Mouse (Mus musculus) hindbrain, embryonic 14.5 days (tissue): ENCODE data around the gene Clasp2. TPM values are rescaled to one million over a fixed set of nuclear protein-coding genes. Genes with fewer than 3 reads are reported as not detected.

Experiments used
- ATAC-seq: fragments of 200-750 bp; cut with Nextera tagmentation; 2 replicates; pipeline ENCODE4 v1.8.0; 2017; ENCODE audit warnings: moderate number of reproducible peaks, mild to moderate bottlenecking, moderate TSS enrichment, moderate library complexity; ENCODE audit not compliant: low FRiP score
- DNase-seq: peaks from one replicate; pipeline ENCODE4 v3.0.0-alpha.2; 2015; ENCODE audit warnings: low spot score
- H3K27ac ChIP-seq: fragments of 300-500 bp; sonication (generic); 2 replicates; pipeline ENCODE4 v1.5.1; 2014; ENCODE audit warnings: mild to moderate bottlenecking, moderate library complexity
- H3K27me3 ChIP-seq: fragments of 300-500 bp; sonication (generic); 2 replicates; pipeline ENCODE4 v1.6.1; 2014; ENCODE audit warnings: mild to moderate bottlenecking, low read length, mixed read lengths; ENCODE audit not compliant: control insufficient read depth, insufficient read depth
- H3K36me3 ChIP-seq: fragments of 300-500 bp; sonication (generic); replicated peaks from 2 replicates; pipeline ENCODE4 v1.6.1; 2014; ENCODE audit not compliant: control insufficient read depth, insufficient read depth
- H3K4me1 ChIP-seq: fragments of 300-500 bp; sonication (generic); replicated peaks from 2 replicates; pipeline ENCODE4 v1.6.1; 2014; ENCODE audit warnings: antibody characterized with exemption, low read length, mixed read lengths; ENCODE audit not compliant: control insufficient read depth, insufficient read depth
- H3K4me2 ChIP-seq: fragments of 300-500 bp; sonication (generic); replicated peaks from 2 replicates; pipeline ENCODE4 v1.6.1; 2014; ENCODE audit warnings: mild to moderate bottlenecking, moderate library complexity
- H3K4me3 ChIP-seq: fragments of 300-500 bp; sonication (generic); replicated peaks from 2 replicates; pipeline ENCODE4 v1.5.1; 2014; ENCODE audit warnings: mild to moderate bottlenecking, low read length
- H3K9ac ChIP-seq: fragments of 300-500 bp; sonication (generic); 2 replicates; pipeline ENCODE4 v1.6.1; 2014
- H3K9me3 ChIP-seq: fragments of 300-500 bp; sonication (generic); 2 replicates; pipeline ENCODE4 v1.6.1; 2016; ENCODE audit warnings: low read length; ENCODE audit not compliant: control insufficient read depth
- WGBS: fragments of 180-500 bp; shearing (Covaris S2); extraction: QIAGEN DNeasy Blood & Tissue Kit; methylation state at CpG from one replicate; pipeline ENCODE4 v1.1.7; 2014; 5-methylcytosine and 5-hydroxymethylcytosine counted together
- polyA plus RNA-seq: library from polyadenylated mRNA; unstranded; fragments of >200 nt; fragmentation: Nextera tagmentation; extraction: Ambion mirVana; gene quantifications from 2 replicates; pipeline ENCODE4 v1.2.1, GENCODE M21; 2014

Gene Clasp2
- polyA plus RNA-seq, 1 experiment from 2014 or later = 154 TPM

GRCm38 (mm10) chr9:113929676-113930075, 188.4 kb downstream of the Clasp2 start:
- H3K36me3 ChIP-seq = peaks cover 14% of the 10 kb centered on the region; the same call in 1 of the 2 replicates
- 80% methylated on average over 1 of the region's 1 CpGs for WGBS
- no peaks in the 10 kb centered on the region for H3K27me3 ChIP-seq
- H3K9ac ChIP-seq = no peak overlapping the region
- ATAC-seq (no peak), DNase-seq (no peak)
- peaks cover 28% of the 10 kb centered on the region for H3K4me1 ChIP-seq
- no peak overlapping the region for H3K27ac ChIP-seq
- no peaks in the 10 kb centered on the region for H3K9me3 ChIP-seq
- no peak overlapping the region for H3K4me3 ChIP-seq
- no peak overlapping the region; the same call in 1 of the 2 replicates for H3K4me2 ChIP-seq

GRCm38 (mm10) chr9:113930534-113931374, 189.5 kb downstream of the Clasp2 start, which contains the start of gene Ubp1:
TSS of gene Ubp1 (plus strand) at chr9:113930934.
- peaks cover 35% of the 10 kb centered on the region for H3K4me1 ChIP-seq
- peak within 1 kb of the TSS; percentile 77 for H3K4me3 ChIP-seq
- DNase-seq = peak; percentile 96
- H3K36me3 ChIP-seq = 0 out of 2 replicates have a peak, but pooled peaks cover 4% of the 10 kb centered on the region
- H3K9me3 ChIP-seq = no peaks in the 10 kb centered on the region
- H3K27me3 ChIP-seq = no peaks in the 10 kb centered on the region
- H3K4me2 ChIP-seq = peak within 1 kb of the TSS; percentile 95
- peak within 1 kb of the TSS; percentile 88 for H3K9ac ChIP-seq
- H3K27ac ChIP-seq = peak within 1 kb of the TSS; percentile 94
- under 1% methylated on average over 55 of the region's 86 CpGs for WGBS
- ATAC-seq = peak; percentile 97

- Histone ChIP-seq H3K27me3 (no peaks in the 10 kb centered on the region), H3K4me3 (peak overlapping the region; percentile 77), H3K36me3 (no peaks in the 10 kb centered on the region), H3K4me1 (peaks cover 35% of the 10 kb centered on the region), H3K27ac (peak overlapping the region; percentile 94), H3K9ac (peak overlapping the region; percentile 88), H3K4me2 (peak overlapping the region; percentile 95), H3K9me3 (no peaks in the 10 kb centered on the region)
- WGBS = under 1% methylated on average over 65 of the region's 91 CpGs
- ATAC-seq (0 out of 2 replicates have a peak, but pooled peaks have one; percentile 15), DNase-seq (no peak)
These were observed 190.3 kb downstream of the Clasp2 start for GRCm38 (mm10) chr9:113931375-113932099.

GRCm38 (mm10) chr9:113932100-113932470, 190.8 kb downstream of the Clasp2 start:
- peak overlapping the region; percentile 88 for H3K9ac ChIP-seq
- peaks cover 35% of the 10 kb centered on the region for H3K4me1 ChIP-seq
- peak overlapping the region; percentile 95 for H3K4me2 ChIP-seq
- peak overlapping the region; percentile 83 for H3K27ac ChIP-seq
- no peaks in the 10 kb centered on the region for H3K36me3 ChIP-seq
- 3% methylated on average over 8 of the region's 8 CpGs for WGBS
- ATAC-seq (no peak), DNase-seq (no peak)
- H3K4me3 ChIP-seq = peak overlapping the region; percentile 77
- no peaks in the 10 kb centered on the region for H3K9me3 ChIP-seq
- no peaks in the 10 kb centered on the region for H3K27me3 ChIP-seq

GRCm38 (mm10) chr9:113932501-113932900, 191.2 kb downstream of the Clasp2 start:
- no peaks in the 10 kb centered on the region for H3K27me3 ChIP-seq
- ATAC-seq (no peak), DNase-seq (no peak)
- H3K4me1 ChIP-seq = peaks cover 35% of the 10 kb centered on the region
- H3K9ac ChIP-seq = peak overlapping the region; percentile 88
- H3K4me3 ChIP-seq = peak overlapping the region; percentile 77
- H3K27ac ChIP-seq = 0 out of 2 replicates have a peak overlapping the region, but pooled peaks have one; percentile 83
- H3K36me3 ChIP-seq = no peaks in the 10 kb centered on the region
- H3K9me3 ChIP-seq = no peaks in the 10 kb centered on the region
- 27% methylated on average over 11 of the region's 11 CpGs for WGBS
- H3K4me2 ChIP-seq = peak overlapping the region; percentile 95

- H3K4me2 ChIP-seq = no peak overlapping the region
- no peak for ATAC-seq
- no peaks in the 10 kb centered on the region for H3K27me3 ChIP-seq
- WGBS = 81% methylated on average over 5 of the region's 5 CpGs
- peaks cover 35% of the 10 kb centered on the region for H3K4me1 ChIP-seq
- no peak for DNase-seq
- no peak overlapping the region for H3K4me3 ChIP-seq
- no peaks in the 10 kb centered on the region for H3K36me3 ChIP-seq
- H3K27ac ChIP-seq = no peak overlapping the region
- no peaks in the 10 kb centered on the region for H3K9me3 ChIP-seq
- H3K9ac ChIP-seq = no peak overlapping the region
These were observed 194.4 kb downstream of the Clasp2 start for GRCm38 (mm10) chr9:113935638-113936037.

- H3K27me3 ChIP-seq = no peaks in the 10 kb centered on the region
- no peak for DNase-seq
- no peaks in the 10 kb centered on the region for H3K36me3 ChIP-seq
- no peak overlapping the region for H3K27ac ChIP-seq
- peaks cover 13% of the 10 kb centered on the region; the same call in 1 of the 2 replicates for H3K4me1 ChIP-seq
- no peak for ATAC-seq
- 89% methylated on average over 9 of the region's 9 CpGs for WGBS
- no peaks in the 10 kb centered on the region for H3K9me3 ChIP-seq
- no peak overlapping the region for H3K4me3 ChIP-seq
- no peak overlapping the region for H3K4me2 ChIP-seq
- no peak overlapping the region for H3K9ac ChIP-seq
These were observed 198.0 kb downstream of the Clasp2 start for GRCm38 (mm10) chr9:113939063-113939850.

- Histone ChIP-seq H3K27ac (no peak overlapping the region), H3K4me2 (no peak overlapping the region), H3K4me1 (peaks cover 5% of the 10 kb centered on the region; the same call in 1 of the 2 replicates), H3K27me3 (no peaks in the 10 kb centered on the region), H3K36me3 (peaks cover 9% of the 10 kb centered on the region), H3K9ac (no peak overlapping the region), H3K9me3 (no peaks in the 10 kb centered on the region), H3K4me3 (no peak overlapping the region)
- no peak for DNase-seq
- 94% methylated on average over 3 of the region's 3 CpGs for WGBS
- no peak for ATAC-seq
These were observed 200.0 kb downstream of the Clasp2 start for GRCm38 (mm10) chr9:113941103-113941805.
